Mouse (Mus musculus) forebrain, embryonic 15.5 days (tissue): ENCODE data around the gene Slc7a11. TPM values are rescaled to one million over a fixed set of nuclear protein-coding genes. Genes with fewer than 3 reads are reported as not detected.

Experiments used
- ATAC-seq: fragments of 200-750 bp; cut with Nextera tagmentation; replicated peaks from 2 replicates; pipeline ENCODE4 v1.8.0; 2017; ENCODE audit warnings: mild to moderate bottlenecking, moderate TSS enrichment, moderate library complexity
- H3K27ac ChIP-seq: fragments of 300-500 bp; sonication (generic); replicated peaks from 2 replicates; pipeline ENCODE4 v1.5.1; 2015; ENCODE audit warnings: mild to moderate bottlenecking, inconsistent platforms
- H3K27me3 ChIP-seq: fragments of 300-500 bp; sonication (generic); 2 replicates; pipeline ENCODE4 v1.6.1; 2015; ENCODE audit warnings: inconsistent platforms
- H3K36me3 ChIP-seq: fragments of 300-500 bp; sonication (generic); 2 replicates; pipeline ENCODE4 v1.6.1; 2015; ENCODE audit warnings: mild to moderate bottlenecking, inconsistent platforms
- H3K4me1 ChIP-seq: fragments of 300-500 bp; sonication (generic); 2 replicates; pipeline ENCODE4 v1.6.1; 2015; ENCODE audit warnings: inconsistent platforms
- H3K4me2 ChIP-seq: fragments of 300-500 bp; sonication (generic); replicated peaks from 2 replicates; pipeline ENCODE4 v1.6.1; 2015; ENCODE audit warnings: mild to moderate bottlenecking, inconsistent platforms
- H3K4me3 ChIP-seq: fragments of 300-500 bp; sonication (generic); 2 replicates; pipeline ENCODE4 v1.5.1; 2015; ENCODE audit warnings: mild to moderate bottlenecking, inconsistent platforms
- H3K9ac ChIP-seq: fragments of 300-500 bp; sonication (generic); replicated peaks from 2 replicates; pipeline ENCODE4 v1.6.1; 2015; ENCODE audit warnings: mild to moderate bottlenecking, inconsistent platforms
- H3K9me3 ChIP-seq: fragments of 300-500 bp; sonication (generic); 2 replicates; pipeline ENCODE4 v1.6.1; 2016; ENCODE audit warnings: inconsistent platforms
- WGBS: fragments of 180-500 bp; shearing (Covaris S2); methylation state at CpG from one replicate; pipeline ENCODE4 v1.1.7; 2015; ENCODE audit warnings: mixed read lengths; 5-methylcytosine and 5-hydroxymethylcytosine counted together
- polyA plus RNA-seq: library from polyadenylated mRNA; unstranded; fragments of >200 nt; fragmentation: Nextera tagmentation; extraction: Ambion mirVana; gene quantifications from 2 replicates; pipeline ENCODE4 v1.2.1, GENCODE M21; 2015

The Slc7a11 gene
- polyA plus RNA-seq, 1 experiment from 2014 or later, result 2.0 TPM

DNA sequence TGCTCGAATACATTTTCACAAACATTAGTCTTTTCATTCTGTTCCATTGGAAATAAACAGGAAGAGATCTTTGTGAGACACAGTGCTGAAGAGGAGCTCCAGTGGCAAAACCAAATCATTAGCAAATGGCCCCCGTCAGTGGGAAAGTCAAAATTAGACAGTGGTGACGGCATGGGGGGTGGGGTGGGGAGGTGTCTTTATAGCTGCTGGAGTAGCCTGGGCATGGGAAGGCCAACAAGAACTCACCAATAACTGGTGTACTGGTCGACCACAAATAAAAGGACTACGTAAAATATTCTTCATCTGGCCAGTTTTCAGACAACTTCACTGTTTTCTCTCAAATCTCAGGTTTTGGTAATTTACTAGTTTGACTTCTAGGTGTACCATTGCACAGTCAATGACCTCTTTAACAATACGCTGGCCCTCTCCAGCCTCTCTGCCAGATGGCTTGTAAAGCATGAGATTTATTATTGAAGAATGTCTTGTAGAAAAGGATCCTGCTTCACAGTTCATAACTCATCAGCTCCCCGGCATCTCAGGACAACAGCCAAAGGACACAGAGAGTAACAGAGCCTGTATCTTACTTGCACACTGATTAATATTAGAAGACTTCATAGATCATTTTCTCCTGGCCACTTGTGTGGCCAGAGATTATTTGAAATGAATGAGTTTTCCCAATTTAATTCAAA lies 348.9 kb downstream of the Slc7a11 start:
- no peak overlapping the region for H3K4me3 ChIP-seq
- H3K4me2 ChIP-seq, result no peak overlapping the region
- no peaks in the 10 kb centered on the region for H3K9me3 ChIP-seq
- WGBS, result 87% methylated on average over 7 of the region's 7 CpGs
- no peak overlapping the region for H3K27ac ChIP-seq
- no peak overlapping the region for H3K9ac ChIP-seq
- no peaks in the 10 kb centered on the region for H3K36me3 ChIP-seq
- H3K4me1 ChIP-seq, result no peaks in the 10 kb centered on the region
- no peaks in the 10 kb centered on the region for H3K27me3 ChIP-seq
- ATAC-seq, result no peak

DNA sequence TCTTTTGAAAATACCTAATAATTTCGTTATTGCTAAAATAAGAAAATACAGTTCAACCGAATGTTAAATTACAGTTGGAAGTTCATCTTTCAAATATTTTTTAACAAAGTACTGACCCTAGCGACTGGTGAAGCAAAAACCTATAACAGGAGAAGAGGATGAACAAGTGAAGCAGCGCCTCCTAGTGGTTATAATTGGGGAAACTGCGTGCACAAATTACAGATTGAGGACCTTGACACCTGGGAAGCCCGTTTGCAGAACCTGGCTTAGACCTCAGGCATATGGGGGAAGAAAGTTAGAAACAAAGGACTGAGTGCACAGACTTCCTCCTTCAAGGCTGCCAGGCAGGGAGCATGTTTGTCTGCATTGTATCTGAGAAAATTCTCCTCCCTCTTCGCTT lies 366.4 kb downstream of the Slc7a11 start:
- Histone ChIP-seq H3K4me1 (no peaks in the 10 kb centered on the region), H3K27me3 (no peaks in the 10 kb centered on the region), H3K27ac (no peak overlapping the region), H3K9me3 (no peaks in the 10 kb centered on the region), H3K4me3 (no peak overlapping the region), H3K36me3 (no peaks in the 10 kb centered on the region), H3K9ac (no peak overlapping the region), H3K4me2 (no peak overlapping the region)
- no peak for ATAC-seq
- WGBS, result 17% methylated on average over 7 of the region's 7 CpGs

DNA sequence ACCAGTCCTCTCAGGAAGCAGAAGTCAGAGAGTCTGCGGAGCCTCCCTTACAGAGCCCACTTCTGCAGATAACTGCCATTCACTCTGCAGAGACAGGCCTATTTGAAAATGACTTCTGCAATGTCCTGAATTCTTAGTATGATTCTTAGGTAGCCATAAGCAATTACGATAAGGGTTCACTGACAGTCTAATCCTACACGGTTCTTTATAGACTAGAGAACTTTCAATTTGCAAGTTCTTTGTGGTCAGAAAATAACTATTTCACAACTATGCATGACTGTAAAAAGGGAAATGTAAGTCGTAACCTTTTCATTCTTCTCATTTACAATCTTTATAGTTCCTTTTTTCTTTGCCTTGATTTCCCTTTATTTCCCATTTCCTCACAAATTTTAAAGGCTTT lies 380.0 kb downstream of the Slc7a11 start:
- Histone ChIP-seq H3K4me1 (no peaks in the 10 kb centered on the region), H3K9ac (no peak overlapping the region), H3K9me3 (no peaks in the 10 kb centered on the region), H3K36me3 (no peaks in the 10 kb centered on the region), H3K4me3 (no peak overlapping the region), H3K4me2 (no peak overlapping the region), H3K27me3 (no peaks in the 10 kb centered on the region), H3K27ac (no peak overlapping the region)
- WGBS, result 93% methylated on average over 4 of the region's 4 CpGs
- no peak for ATAC-seq

DNA sequence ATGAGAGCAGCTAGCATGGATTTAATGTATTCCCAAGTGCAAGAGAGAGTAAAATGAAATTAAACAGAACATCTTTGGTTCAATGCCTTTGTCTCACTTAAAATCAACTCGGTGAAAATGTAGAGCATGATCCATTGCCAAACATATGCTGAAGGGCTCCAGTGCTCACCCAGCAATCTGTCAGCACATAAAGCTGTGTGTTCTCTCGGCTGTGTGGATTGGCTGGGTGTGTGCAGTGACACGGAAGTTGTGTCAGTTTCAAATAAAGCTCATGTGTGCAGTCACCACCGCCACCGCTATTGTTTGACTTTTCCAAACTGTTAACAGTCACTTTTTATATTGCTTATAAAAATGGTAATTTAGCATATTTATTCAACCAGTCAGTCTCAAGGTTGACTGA lies 398.7 kb downstream of the Slc7a11 start:
- 46% methylated on average over 5 of the region's 5 CpGs for WGBS
- no peak overlapping the region for H3K4me3 ChIP-seq
- ATAC-seq, result peak; percentile 95

DNA sequence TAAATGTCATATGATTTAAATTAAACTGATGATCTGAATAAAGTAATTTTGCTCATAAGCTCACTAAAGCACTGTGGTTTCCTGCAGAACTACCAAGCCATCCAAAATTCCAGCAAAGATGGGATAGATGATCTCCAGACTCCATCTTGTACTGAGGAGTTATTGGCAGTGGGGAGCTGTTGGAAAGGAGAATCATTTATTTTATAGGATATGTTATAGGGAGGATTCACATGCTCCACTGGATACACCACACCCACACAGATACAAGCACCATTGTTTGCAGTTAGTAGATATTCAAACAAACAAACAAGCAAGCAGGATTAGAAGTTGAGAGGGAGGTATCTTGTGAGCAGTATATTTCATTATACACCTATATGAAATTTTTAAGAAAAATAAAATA lies 399.3 kb downstream of the Slc7a11 start:
- no peak overlapping the region for H3K4me2 ChIP-seq
- no peaks in the 10 kb centered on the region for H3K4me1 ChIP-seq
- no peak overlapping the region for H3K4me3 ChIP-seq
- H3K9ac ChIP-seq, result no peak overlapping the region
- no peaks in the 10 kb centered on the region for H3K9me3 ChIP-seq
- ATAC-seq, result peak; percentile 65; the same call in 1 of the 2 replicates
- H3K36me3 ChIP-seq, result no peaks in the 10 kb centered on the region
- no peak overlapping the region for H3K27ac ChIP-seq
- no peaks in the 10 kb centered on the region for H3K27me3 ChIP-seq

More for the DNA sequence above, 398.7 kb downstream of the Slc7a11 start:
- Histone ChIP-seq H3K9ac (no peak overlapping the region), H3K36me3 (no peaks in the 10 kb centered on the region), H3K27me3 (no peaks in the 10 kb centered on the region), H3K4me2 (no peak overlapping the region), H3K4me1 (no peaks in the 10 kb centered on the region), H3K27ac (peak overlapping the region; percentile 44; the same call in 1 of the 2 replicates), H3K9me3 (no peaks in the 10 kb centered on the region)

DNA sequence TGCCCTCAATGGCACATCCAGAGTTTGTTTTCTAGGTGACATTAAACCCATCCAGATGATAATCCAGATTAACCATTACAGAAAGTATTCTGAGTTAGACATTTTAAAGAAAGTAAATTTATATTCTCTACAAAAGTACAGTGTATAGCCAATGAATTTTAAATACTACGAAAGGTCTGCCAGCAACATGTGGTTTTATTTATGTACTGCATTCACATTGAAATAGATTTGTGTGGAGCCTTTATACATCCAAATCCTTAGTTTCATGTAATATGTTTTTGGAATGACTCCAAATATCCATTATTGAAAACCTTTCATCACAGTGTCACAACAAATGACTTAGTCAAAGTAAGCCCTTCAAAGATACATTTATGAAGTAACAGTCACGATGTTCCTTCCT lies 402.3 kb downstream of the Slc7a11 start:
- Histone ChIP-seq H3K4me2 (no peak overlapping the region), H3K27ac (no peak overlapping the region), H3K9ac (no peak overlapping the region), H3K4me3 (no peak overlapping the region), H3K27me3 (no peaks in the 10 kb centered on the region), H3K4me1 (peaks cover 2% of the 10 kb centered on the region; the same call in 1 of the 2 replicates), H3K9me3 (no peaks in the 10 kb centered on the region), H3K36me3 (no peaks in the 10 kb centered on the region)
- ATAC-seq, result no peak
- WGBS, result 95% methylated on average over 2 of the region's 2 CpGs

GRCm38 (mm10) chr3:50035875-50036528 lies 407.4 kb downstream of the Slc7a11 start:
- Histone ChIP-seq H3K27me3 (no peaks in the 10 kb centered on the region), H3K4me3 (no peak overlapping the region), H3K9ac (no peak overlapping the region), H3K4me2 (no peak overlapping the region), H3K9me3 (no peaks in the 10 kb centered on the region), H3K27ac (no peak overlapping the region), H3K4me1 (peaks cover 10% of the 10 kb centered on the region; the same call in 1 of the 2 replicates), H3K36me3 (no peaks in the 10 kb centered on the region)
- 56% methylated on average over 9 of the region's 9 CpGs for WGBS
- ATAC-seq, result 0 out of 2 replicates have a peak, but pooled peaks have one; percentile 8

GRCm38 (mm10) chr3:50033325-50033724 lies 410.1 kb downstream of the Slc7a11 start:
- H3K4me1 ChIP-seq, result peaks cover 10% of the 10 kb centered on the region; the same call in 1 of the 2 replicates
- H3K9me3 ChIP-seq, result no peaks in the 10 kb centered on the region
- ATAC-seq, result no peak
- no peak overlapping the region for H3K27ac ChIP-seq
- H3K36me3 ChIP-seq, result no peaks in the 10 kb centered on the region
- no peak overlapping the region for H3K4me3 ChIP-seq
- H3K27me3 ChIP-seq, result no peaks in the 10 kb centered on the region
- 81% methylated on average over 3 of the region's 3 CpGs for WGBS
- H3K4me2 ChIP-seq, result no peak overlapping the region
- no peak overlapping the region for H3K9ac ChIP-seq

GRCm38 (mm10) chr3:50026039-50026438 lies 417.4 kb downstream of the Slc7a11 start:
- WGBS, result 66% methylated on average over 5 of the region's 5 CpGs
- no peak for ATAC-seq
- H3K4me3 ChIP-seq, result no peak overlapping the region

GRCm38 (mm10) chr3:50014396-50014795 lies 429.0 kb downstream of the Slc7a11 start:
- Histone ChIP-seq H3K4me3 (no peak overlapping the region), H3K27me3 (no peaks in the 10 kb centered on the region), H3K36me3 (no peaks in the 10 kb centered on the region), H3K9ac (no peak overlapping the region), H3K27ac (peak overlapping the region; percentile 54; the same call in 1 of the 2 replicates), H3K4me1 (0 out of 2 replicates have a peak, but pooled peaks cover 5% of the 10 kb centered on the region), H3K9me3 (no peaks in the 10 kb centered on the region), H3K4me2 (no peak overlapping the region)
- WGBS, result 16% methylated on average over 4 of the region's 4 CpGs
- peak; percentile 98 for ATAC-seq

More at GRCm38 (mm10) chr3:50026039-50026438, 417.4 kb downstream of the Slc7a11 start:
- H3K27ac ChIP-seq, result no peak overlapping the region
- no peak overlapping the region for H3K9ac ChIP-seq
- no peaks in the 10 kb centered on the region for H3K36me3 ChIP-seq
- no peaks in the 10 kb centered on the region for H3K9me3 ChIP-seq
- no peak overlapping the region for H3K4me2 ChIP-seq
- no peaks in the 10 kb centered on the region for H3K4me1 ChIP-seq
- H3K27me3 ChIP-seq, result no peaks in the 10 kb centered on the region

GRCm38 (mm10) chr3:50012012-50012411 lies 431.4 kb downstream of the Slc7a11 start:
- Histone ChIP-seq H3K4me3 (no peak overlapping the region), H3K4me2 (no peak overlapping the region), H3K36me3 (no peaks in the 10 kb centered on the region), H3K27me3 (no peaks in the 10 kb centered on the region), H3K9ac (no peak overlapping the region), H3K9me3 (no peaks in the 10 kb centered on the region), H3K27ac (no peak overlapping the region), H3K4me1 (0 out of 2 replicates have a peak, but pooled peaks cover 5% of the 10 kb centered on the region)
- ATAC-seq, result no peak
- 71% methylated on average over 3 of the region's 3 CpGs for WGBS

GRCm38 (mm10) chr3:50003970-50004683 lies 439.3 kb downstream of the Slc7a11 start:
- H3K27ac ChIP-seq, result peak overlapping the region; percentile 79
- ATAC-seq, result peak; percentile 97

More at GRCm38 (mm10) chr3:50003970-50004683, 439.3 kb downstream of the Slc7a11 start:
- Histone ChIP-seq H3K27me3 (no peaks in the 10 kb centered on the region), H3K36me3 (no peaks in the 10 kb centered on the region), H3K4me3 (no peak overlapping the region), H3K4me2 (no peak overlapping the region), H3K9ac (no peak overlapping the region), H3K4me1 (peaks cover 17% of the 10 kb centered on the region), H3K9me3 (no peaks in the 10 kb centered on the region)
- WGBS, result 39% methylated on average over 5 of the region's 5 CpGs
